Mouse (Mus musculus) midbrain, embryonic 13.5 days (tissue): ENCODE data around the gene Zfp458. TPM values are rescaled to one million over a fixed set of nuclear protein-coding genes. Genes with fewer than 3 reads are reported as not detected.
"Not testable (repeated sequence)": the region's sequence is repeated elsewhere in the genome, so short reads cannot be mapped to it uniquely, and the experiment has no call there.

Source experiments
- ATAC-seq: fragments of 200-750 bp; cut with Nextera tagmentation; 2 replicates; pipeline ENCODE4 v1.8.0; 2017; ENCODE audit warnings: mild to moderate bottlenecking, moderate TSS enrichment, moderate library complexity
- H3K27ac ChIP-seq: fragments of 300-500 bp; sonication (generic); 2 replicates; pipeline ENCODE4 v1.5.1; 2015; ENCODE audit warnings: inconsistent platforms, mild to moderate bottlenecking, moderate library complexity
- H3K27me3 ChIP-seq: fragments of 300-500 bp; sonication (generic); 2 replicates; pipeline ENCODE4 v1.6.1; 2015; ENCODE audit warnings: mild to moderate bottlenecking, inconsistent platforms
- H3K36me3 ChIP-seq: fragments of 300-500 bp; sonication (generic); 2 replicates; pipeline ENCODE4 v1.6.1; 2015; ENCODE audit warnings: mild to moderate bottlenecking, inconsistent platforms
- H3K4me1 ChIP-seq: fragments of 300-500 bp; sonication (generic); replicated peaks from 2 replicates; pipeline ENCODE4 v1.6.1; 2015; ENCODE audit warnings: inconsistent platforms
- H3K4me2 ChIP-seq: fragments of 300-500 bp; sonication (generic); replicated peaks from 2 replicates; pipeline ENCODE4 v1.6.1; 2015; ENCODE audit warnings: moderate library complexity, mild to moderate bottlenecking, inconsistent platforms
- H3K4me3 ChIP-seq: fragments of 300-500 bp; sonication (generic); replicated peaks from 2 replicates; pipeline ENCODE4 v1.5.1; 2015; ENCODE audit warnings: mild to moderate bottlenecking, inconsistent platforms
- H3K9ac ChIP-seq: fragments of 300-500 bp; sonication (generic); replicated peaks from 2 replicates; pipeline ENCODE4 v1.6.1; 2015; ENCODE audit warnings: mild to moderate bottlenecking, inconsistent platforms
- H3K9me3 ChIP-seq: fragments of 300-500 bp; sonication (generic); 2 replicates; pipeline ENCODE4 v1.6.1; 2016; ENCODE audit warnings: mild to moderate bottlenecking, inconsistent platforms
- WGBS: fragments of 180-500 bp; shearing (Covaris S2); methylation state at CpG from one replicate; pipeline ENCODE4 v1.1.7; 2015; 5-methylcytosine and 5-hydroxymethylcytosine counted together
- polyA plus RNA-seq: library from polyadenylated mRNA; unstranded; fragments of >200 nt; fragmentation: Nextera tagmentation; extraction: Ambion mirVana; gene quantifications from 2 replicates; pipeline ENCODE4 v1.2.1, GENCODE M21; 2015

Gene Zfp458
- 5.3 and 5.5 TPM in 2 replicates for polyA plus RNA-seq

- H3K4me1 ChIP-seq, result no peaks in the 10 kb centered on the region
- 43% methylated on average over 7 of the region's 7 CpGs for WGBS
- H3K27ac ChIP-seq, result no peak within 1 kb of the TSS
- H3K4me3 ChIP-seq, result no peak within 1 kb of the TSS
- no peak for ATAC-seq
- no peak within 1 kb of the TSS for H3K9ac ChIP-seq
- no peak within 1 kb of the TSS for H3K4me2 ChIP-seq
- no peaks in the 10 kb centered on the region for H3K27me3 ChIP-seq
- no peaks in the 10 kb centered on the region for H3K9me3 ChIP-seq
- no peaks in the 10 kb centered on the region for H3K36me3 ChIP-seq
Measured at GRCm38 (mm10) chr13:67278314-67278713, at the start of gene Zfp458. TSS of gene Zfp458 (minus strand) at chr13:67278466.

DNA sequence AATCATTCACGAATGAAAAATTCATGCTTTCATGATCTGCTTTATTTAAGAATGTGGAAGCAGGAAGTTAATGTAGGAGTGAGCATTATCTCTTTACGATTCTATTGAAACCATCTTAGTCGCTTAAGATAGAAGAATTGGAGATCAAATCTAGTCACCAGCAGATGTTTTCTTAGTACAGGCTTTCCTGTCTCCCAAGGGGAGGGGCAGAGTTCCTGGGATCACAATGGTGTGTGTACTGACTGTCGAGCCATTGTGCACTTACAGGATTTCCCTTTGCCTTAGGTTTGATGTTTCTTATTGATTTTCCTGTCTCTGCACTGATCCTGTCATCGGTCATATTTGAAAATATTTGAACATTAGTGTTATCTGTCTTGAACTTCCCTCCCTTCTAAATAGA is 28.5 kb upstream of the Zfp458 start:
- peak overlapping the region; percentile 85 for H3K4me2 ChIP-seq
- 32% methylated on average over 5 of the region's 5 CpGs for WGBS
- no peaks in the 10 kb centered on the region for H3K27me3 ChIP-seq
- no peaks in the 10 kb centered on the region for H3K36me3 ChIP-seq
- H3K27ac ChIP-seq, result peak overlapping the region; percentile 57; the same call in 1 of the 2 replicates
- peaks cover 6% of the 10 kb centered on the region; the same call in 1 of the 2 replicates for H3K4me1 ChIP-seq
- H3K9ac ChIP-seq, result peak overlapping the region; percentile 84
- peak overlapping the region; percentile 73 for H3K4me3 ChIP-seq
- H3K9me3 ChIP-seq, result no peaks in the 10 kb centered on the region
- ATAC-seq, result peak; percentile 78

GRCm38 (mm10) chr13:67305822-67306672 is 27.8 kb upstream of the Zfp458 start, which contains the start of gene Zfp457:
TSS of gene Zfp457 (minus strand) at chr13:67306485.
- peak within 1 kb of the TSS; percentile 84 for H3K9ac ChIP-seq
- no peaks in the 10 kb centered on the region for H3K27me3 ChIP-seq
- H3K9me3 ChIP-seq, result no peaks in the 10 kb centered on the region
- WGBS, result 14% methylated on average over 16 of the region's 16 CpGs
- ATAC-seq, result peak; percentile 100
- H3K27ac ChIP-seq, result peak within 1 kb of the TSS; percentile 57; the same call in 1 of the 2 replicates
- peaks cover 6% of the 10 kb centered on the region; the same call in 1 of the 2 replicates for H3K4me1 ChIP-seq
- H3K36me3 ChIP-seq, result no peaks in the 10 kb centered on the region
- H3K4me3 ChIP-seq, result peak within 1 kb of the TSS; percentile 73
- H3K4me2 ChIP-seq, result peak within 1 kb of the TSS; percentile 85

- not testable (repeated sequence) for H3K36me3 ChIP-seq, H3K9me3 ChIP-seq, H3K27me3 ChIP-seq
- 50% methylated on average over 9 of the region's 9 CpGs for WGBS
- ATAC-seq, result peak; percentile 73
- peak overlapping the region; percentile 76 for H3K9ac ChIP-seq
- peaks cover 12% of the 10 kb centered on the region for H3K4me1 ChIP-seq
- H3K4me3 ChIP-seq, result peak overlapping the region; percentile 81
- H3K27ac ChIP-seq, result peak overlapping the region; percentile 58; the same call in 1 of the 2 replicates
- peak overlapping the region; percentile 78 for H3K4me2 ChIP-seq
Measured at GRCm38 (mm10) chr13:67269383-67270065, 8.7 kb downstream of the Zfp458 start.

DNA sequence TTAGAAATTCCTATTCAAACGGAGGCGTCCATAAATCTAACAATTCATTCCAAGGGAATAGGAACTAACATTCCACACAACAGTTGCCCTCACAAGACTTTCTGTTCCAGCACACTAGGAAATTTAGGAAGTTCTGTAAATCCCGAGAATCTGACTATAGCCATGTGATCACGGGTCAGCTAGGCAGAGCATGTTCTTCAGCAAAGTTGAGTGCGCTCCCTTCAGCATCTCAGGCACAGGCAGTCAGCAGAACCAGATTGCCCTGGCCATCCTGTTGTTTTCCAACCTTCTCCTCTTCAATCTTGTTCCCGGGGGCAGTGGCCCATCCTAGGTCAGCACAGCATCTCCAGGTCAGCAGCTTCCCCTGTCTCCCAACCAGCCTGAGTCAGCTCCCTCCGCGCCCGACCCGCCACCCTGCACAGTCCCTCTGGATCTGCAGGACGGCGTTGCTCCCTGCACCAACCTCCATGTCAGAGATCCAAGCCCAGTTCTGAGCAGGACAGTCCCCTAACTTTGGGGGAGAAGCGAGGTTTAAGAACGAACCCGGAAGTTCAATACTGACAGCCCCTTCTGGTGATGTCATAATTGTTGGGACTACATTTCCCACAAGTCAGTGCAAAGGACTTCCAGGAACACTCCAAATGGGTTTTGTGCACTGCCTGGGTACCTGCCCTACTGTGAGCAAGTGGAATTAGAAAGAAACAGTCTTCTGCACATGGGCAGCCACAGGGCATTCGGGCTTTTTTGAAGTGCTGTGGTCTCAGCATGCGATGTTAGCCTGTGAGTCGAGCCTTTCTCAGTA is 9.5 kb downstream of the Zfp458 start:
- H3K9me3 ChIP-seq, result peaks cover 3% of the 10 kb centered on the region
- peak overlapping the region; percentile 58; the same call in 1 of the 2 replicates for H3K27ac ChIP-seq
- peaks cover 10% of the 10 kb centered on the region; the same call in 1 of the 2 replicates for H3K36me3 ChIP-seq
- WGBS, result 8% methylated on average over 18 of the region's 18 CpGs
- peak overlapping the region; percentile 81 for H3K4me3 ChIP-seq
- no peaks in the 10 kb centered on the region for H3K27me3 ChIP-seq
- H3K4me1 ChIP-seq, result peaks cover 12% of the 10 kb centered on the region
- H3K4me2 ChIP-seq, result peak overlapping the region; percentile 78
- H3K9ac ChIP-seq, result peak overlapping the region; percentile 76
- peak; percentile 99 for ATAC-seq

GRCm38 (mm10) chr13:67214015-67214607 is 64.2 kb downstream of the Zfp458 start:
- Histone ChIP-seq H3K27me3 (no peaks in the 10 kb centered on the region), H3K9me3 (no peaks in the 10 kb centered on the region), H3K36me3 (no peaks in the 10 kb centered on the region), H3K4me2 (no peak overlapping the region), H3K9ac (no peak overlapping the region), H3K27ac (no peak overlapping the region), H3K4me3 (no peak overlapping the region), H3K4me1 (no peaks in the 10 kb centered on the region)
- WGBS, result 69% methylated on average over 4 of the region's 4 CpGs
- no peak for ATAC-seq

Other genes starting within 250 kb of the Zfp458 start
- 6.2 and 7.2 TPM in 2 replicates for gene Zfp712, start 217.3 kb downstream of the Zfp458 start, polyA plus RNA-seq
- 9.5 and 10.1 TPM in 2 replicates for gene Zfp708, start 180.5 kb downstream of the Zfp458 start, polyA plus RNA-seq
- gene Gm28557, start 169.9 kb downstream of the Zfp458 start, polyA plus RNA-seq, result 2.0 and 3.0 TPM in 2 replicates
- 0.08 TPM in 1 of 2 replicates, not detected in the other for gene Rslcan18, start 162.2 kb downstream of the Zfp458 start, polyA plus RNA-seq
- gene Zfp759, start 156.8 kb downstream of the Zfp458 start, polyA plus RNA-seq, result 3.5 and 3.8 TPM in 2 replicates
- gene Rsl1, start 105.3 kb downstream of the Zfp458 start, polyA plus RNA-seq, result 5.8 and 6.9 TPM in 2 replicates
- 2.0 and 2.4 TPM in 2 replicates for gene Zfp455, start 84.0 kb downstream of the Zfp458 start, polyA plus RNA-seq
- 1.5 and 1.6 TPM in 2 replicates for gene Zfp457, start 28.0 kb upstream of the Zfp458 start, polyA plus RNA-seq
- 1.4 and 1.7 TPM in 2 replicates for gene Zfp595, start 54.1 kb upstream of the Zfp458 start, polyA plus RNA-seq
- gene Gm28044, start 82.1 kb upstream of the Zfp458 start, polyA plus RNA-seq, result not detected in 2 replicates
- 0.61 and 0.79 TPM in 2 replicates for gene Zfp953, start 82.1 kb upstream of the Zfp458 start, polyA plus RNA-seq
- gene Gm28041, start 97.3 kb upstream of the Zfp458 start, polyA plus RNA-seq, result 0.44 TPM in 1 of 2 replicates, not detected in the other
- gene Zfp456, start 97.3 kb upstream of the Zfp458 start, polyA plus RNA-seq, result 0.52 and 1.0 TPM in 2 replicates
- 4.0 and 5.2 TPM in 2 replicates for gene Zfp429, start 121.4 kb upstream of the Zfp458 start, polyA plus RNA-seq
- gene Zfp459, start 143.0 kb upstream of the Zfp458 start, polyA plus RNA-seq, result 0.58 and 0.86 TPM in 2 replicates
- gene Zfp874a, start 173.2 kb upstream of the Zfp458 start, polyA plus RNA-seq, result 5.2 and 7.3 TPM in 2 replicates
- 2.3 and 2.4 TPM in 2 replicates for gene Zfp874b, start 205.8 kb upstream of the Zfp458 start, polyA plus RNA-seq
- gene Zfp58, start 222.1 kb upstream of the Zfp458 start, polyA plus RNA-seq, result 15.1 and 16.0 TPM in 2 replicates
- gene Gm26965, start 247.7 kb upstream of the Zfp458 start, polyA plus RNA-seq, result not detected in 2 replicates
- gene Zfp87, start 247.7 kb upstream of the Zfp458 start, polyA plus RNA-seq, result 35.4 and 38.7 TPM in 2 replicates